Comparison of ENCODE assay signal across 7 mouse cellular contexts in the genomic region with DNA sequence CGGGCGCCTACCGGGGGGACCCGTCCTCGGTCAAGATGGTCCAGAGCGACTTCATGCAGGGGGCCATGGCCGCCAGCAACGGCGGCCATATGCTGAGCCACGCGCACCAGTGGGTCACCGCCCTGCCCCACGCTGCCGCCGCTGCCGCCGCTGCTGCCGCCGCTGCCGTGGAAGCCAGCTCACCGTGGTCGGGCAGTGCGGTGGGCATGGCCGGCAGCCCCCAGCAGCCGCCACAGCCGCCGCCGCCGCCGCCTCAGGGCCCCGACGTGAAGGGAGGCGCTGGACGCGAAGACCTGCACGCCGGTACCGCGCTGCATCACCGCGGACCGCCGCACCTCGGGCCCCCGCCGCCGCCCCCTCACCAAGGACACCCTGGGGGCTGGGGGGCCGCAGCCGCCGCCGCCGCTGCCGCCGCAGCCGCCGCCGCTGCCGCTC. TPM values are rescaled to one million over a fixed set of nuclear protein-coding genes. Genes with fewer than 3 reads are reported as not detected.
A peak's percentile ranks its signal among the peaks of the same experiment; 100 is the strongest.
DNase-seq lines count a peak whose midpoint lies in the region; ATAC-seq and TF ChIP-seq lines count a peak whose summit lies in the region.

No protein-coding gene starts in this region.

- under 1% methylated on average over 35 of the region's 58 CpGs for WGBS in forebrain, embryonic 12.5 days
- WGBS in limb, embryonic 11.5 days: 2% methylated on average over 36 of the region's 58 CpGs
- 0% methylated on average over 36 of the region's 58 CpGs for WGBS in neural tube, embryonic 15.5 days

- H3K9me3 ChIP-seq in forebrain, embryonic 12.5 days: no peaks in the 10 kb centered on the region
- H3K9me3 ChIP-seq in limb, embryonic 11.5 days (ENCODE audit: control insufficient read depth, low read length): no peaks in the 10 kb centered on the region
- no peaks in the 10 kb centered on the region for H3K9me3 ChIP-seq in neural tube, embryonic 15.5 days (replicated peaks)

- peak overlapping the region; percentile 94 for H3K4me2 ChIP-seq in forebrain, embryonic 12.5 days
- H3K4me2 ChIP-seq in limb, embryonic 11.5 days (ENCODE audit: low read depth, severe bottlenecking): peak overlapping the region; percentile 83
- H3K4me2 ChIP-seq in neural tube, embryonic 15.5 days: peak overlapping the region; percentile 78

- H3K27me3 ChIP-seq in forebrain, embryonic 12.5 days: no peaks in the 10 kb centered on the region; the same call in 1 of the 2 replicates
- H3K27me3 ChIP-seq in limb, embryonic 11.5 days (ENCODE audit: control insufficient read depth, insufficient read depth, low read length): peaks cover 59% of the 10 kb centered on the region
- H3K27me3 ChIP-seq in neural tube, embryonic 15.5 days (replicated peaks): no peaks in the 10 kb centered on the region

- peaks cover 9% of the 10 kb centered on the region for H3K4me1 ChIP-seq in forebrain, embryonic 12.5 days
- peaks cover 11% of the 10 kb centered on the region; the same call in 1 of the 2 replicates for H3K4me1 ChIP-seq in limb, embryonic 11.5 days (ENCODE audit: control insufficient read depth, insufficient read depth, low read length)
- peaks cover 38% of the 10 kb centered on the region for H3K4me1 ChIP-seq in neural tube, embryonic 15.5 days

- ATAC-seq in forebrain, embryonic 12.5 days (ENCODE audit: low FRiP score): no peak
- no peak for ATAC-seq in limb, embryonic 11.5 days (ENCODE audit: insufficient number of reproducible peaks, low FRiP score, low TSS enrichment, low read depth)
- ATAC-seq in neural tube, embryonic 15.5 days (ENCODE audit: low FRiP score): no peak

- no peak for DNase-seq in left cerebral cortex, adult 2 months (ENCODE audit: extremely low spot score in 1 of 2, low spot score in 2 of 2)
- DNase-seq in left cerebral cortex, adult 9 months (ENCODE audit: low spot score in 2 of 2): no peak
- DNase-seq in limb, embryonic 11.5 days (ENCODE audit: low spot score): peak; percentile 48
- DNase-seq in natural killer cell, adult 2 months (ENCODE audit: low spot score in 2 of 2): no peak
- no peak for DNase-seq in urinary bladder, postnatal 10 days (ENCODE audit: low spot score)

- intact Hi-C loops in left cerebral cortex, adult 2 months (cut with DNase I): loop anchor here (5.0 to 10.0 kb wide), 2 partner anchors 1020 to 1663 kb away; no protein-coding TSS in a partner anchor

- no peak for TF ChIP-seq CTCF in left cerebral cortex, adult 2 months (IDR thresholded peaks at IDR 0.05)

- peak overlapping the region; percentile 53 for H3K4me3 ChIP-seq in left cerebral cortex, adult 2 months
- H3K4me3 ChIP-seq in forebrain, embryonic 12.5 days (replicated peaks): peak overlapping the region; percentile 99
- H3K4me3 ChIP-seq in limb, embryonic 11.5 days (ENCODE audit: low read depth, low read length): peak overlapping the region; percentile 33
- H3K4me3 ChIP-seq in neural tube, embryonic 15.5 days (replicated peaks): peak overlapping the region; percentile 66

- H3K27ac ChIP-seq in left cerebral cortex, adult 2 months: peak overlapping the region; percentile 92
- H3K27ac ChIP-seq in forebrain, embryonic 12.5 days: peak overlapping the region; percentile 100
- H3K27ac ChIP-seq in limb, embryonic 11.5 days (replicated peaks; ENCODE audit: low read depth, low read length): no peak overlapping the region
- H3K27ac ChIP-seq in neural tube, embryonic 15.5 days (replicated peaks): peak overlapping the region; percentile 90

- peak overlapping the region; percentile 100 for H3K9ac ChIP-seq in forebrain, embryonic 12.5 days
- H3K9ac ChIP-seq in limb, embryonic 11.5 days (ENCODE audit: low read length): 0 out of 2 replicates have a peak overlapping the region, but pooled peaks have one; percentile 30
- H3K9ac ChIP-seq in neural tube, embryonic 15.5 days (replicated peaks): peak overlapping the region; percentile 74

- H3K36me3 ChIP-seq in forebrain, embryonic 12.5 days (replicated peaks): peaks cover 24% of the 10 kb centered on the region
- H3K36me3 ChIP-seq in limb, embryonic 11.5 days (ENCODE audit: control insufficient read depth, insufficient read depth, low read length): no peaks in the 10 kb centered on the region
- no peaks in the 10 kb centered on the region for H3K36me3 ChIP-seq in neural tube, embryonic 15.5 days

RNA-seq across cellular contexts. Expression of gene Pou3f3, which starts 1.8 kb away (rescaled TPM):
- 10 to 100 TPM; 61.6 to 66.4 TPM for total RNA-seq in left cerebral cortex, adult 2 months (2021)
- 38.2 and 46.0 TPM in 2 replicates for polyA plus RNA-seq in forebrain, embryonic 12.5 days (2016; fragmentation: Nextera tagmentation; extraction: Ambion mirVana)
- polyA plus RNA-seq in limb, embryonic 11.5 days (2014; fragmentation: Nextera tagmentation; extraction: Ambion mirVana): 0.04 and 0.19 TPM in 2 replicates
- polyA plus RNA-seq in neural tube, embryonic 15.5 days (2015; fragmentation: Nextera tagmentation; extraction: Ambion mirVana): 6.9 and 9.5 TPM in 2 replicates

Comparison
In these comparisons a context has a peak if more than half of its experiments do, and no peak if none do; other contexts are left out.
1. H3K4me3 ChIP-seq: peak in every context shown above with its lines; median percentile 99 in forebrain, embryonic 12.5 days; 66 in neural tube, embryonic 15.5 days; 53 in left cerebral cortex, adult 2 months; 33 in limb, embryonic 11.5 days.
2. H3K9ac ChIP-seq: peak in every context shown above with its lines; median percentile 100 in forebrain, embryonic 12.5 days; 74 in neural tube, embryonic 15.5 days; 30 in limb, embryonic 11.5 days.